Mouse (Mus musculus) heart, adult 10 weeks (tissue): Measurements from ENCODE around the gene Olfr1215. TPM values are rescaled to one million over a fixed set of nuclear protein-coding genes. Genes with fewer than 3 reads are reported as not detected.

Experiments used
- polyA plus RNA-seq: library from polyadenylated mRNA; stranded (reverse); fragments of 350-450 nt; fragmentation: Illumina TruSeq; extraction: RNeasy Lipid Tissue Mini Kit (QIAGEN cat#74804); gene quantifications from one replicate; pipeline ENCODE4 v1.2.3, GENCODE M21; 2014; ENCODE audit warnings: low read depth, low replicate concordance

Gene Olfr1215
- not detected for polyA plus RNA-seq

DNA sequence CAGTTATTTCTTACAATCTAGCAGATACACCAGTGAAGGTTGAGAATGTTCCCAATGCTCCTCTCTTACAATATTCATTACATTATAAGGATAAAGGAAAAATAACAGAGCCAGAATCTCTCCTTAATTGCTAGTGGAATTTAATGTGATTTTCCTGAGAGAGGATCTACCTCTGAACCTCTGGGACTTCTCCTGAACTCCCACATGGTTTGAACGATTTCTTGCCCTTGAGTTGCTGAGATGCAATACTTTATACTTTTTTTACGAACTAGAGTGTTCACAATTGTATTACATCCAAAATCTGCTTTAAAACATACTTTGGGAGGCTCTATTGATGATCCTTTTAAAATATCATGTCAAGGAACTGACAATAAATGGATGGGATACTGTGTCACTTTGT is at the start of gene Olfr1215:
Olfr1215 (minus strand) TSS at position 101 of the 400 bp plus-strand sequence.

DNA sequence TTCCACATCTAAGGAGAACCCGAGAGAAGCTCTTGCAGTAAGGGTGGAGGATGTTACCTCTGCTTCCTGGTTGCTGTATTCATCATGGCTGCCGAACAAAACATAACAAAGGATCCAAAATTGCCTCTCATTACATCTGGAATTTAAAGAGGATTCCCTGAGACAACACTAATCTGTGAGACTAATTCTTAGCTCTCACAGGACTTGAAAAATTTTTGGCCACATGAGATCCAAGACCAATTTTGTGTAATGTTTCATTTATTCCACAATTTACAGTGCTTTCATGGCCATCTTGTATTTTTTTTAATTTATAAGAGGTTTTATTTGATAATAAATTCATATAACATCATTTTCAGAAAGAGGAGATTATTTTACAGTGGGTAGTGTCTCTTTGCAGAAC is 25.2 kb upstream of the Olfr1215 start, which contains the start of gene Olfr1217:
Olfr1217 (minus strand) TSS at position 101 of the 400 bp plus-strand sequence.

DNA sequence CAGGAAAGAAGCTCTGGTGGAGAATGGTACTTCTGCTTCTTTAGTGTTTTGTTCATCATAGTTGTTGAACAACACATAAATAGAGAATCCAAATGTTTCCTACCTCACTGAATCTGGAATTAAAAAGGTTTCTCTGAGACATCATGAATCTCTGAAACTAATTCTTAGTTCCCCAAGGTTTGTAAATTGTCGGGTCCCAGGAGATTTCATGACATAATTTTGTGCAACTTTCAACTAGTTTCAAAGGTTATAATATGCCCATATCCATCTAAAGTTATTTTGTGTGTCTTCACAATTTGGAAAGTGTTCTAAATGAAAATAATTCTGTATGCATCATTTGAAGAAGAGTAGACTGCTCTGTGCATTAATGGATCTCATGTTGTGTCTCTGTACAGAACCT is 11.5 kb upstream of the Olfr1215 start, which contains the start of gene Olfr1216:
Olfr1216 (minus strand) TSS at position 101 of the 400 bp plus-strand sequence.

DNA sequence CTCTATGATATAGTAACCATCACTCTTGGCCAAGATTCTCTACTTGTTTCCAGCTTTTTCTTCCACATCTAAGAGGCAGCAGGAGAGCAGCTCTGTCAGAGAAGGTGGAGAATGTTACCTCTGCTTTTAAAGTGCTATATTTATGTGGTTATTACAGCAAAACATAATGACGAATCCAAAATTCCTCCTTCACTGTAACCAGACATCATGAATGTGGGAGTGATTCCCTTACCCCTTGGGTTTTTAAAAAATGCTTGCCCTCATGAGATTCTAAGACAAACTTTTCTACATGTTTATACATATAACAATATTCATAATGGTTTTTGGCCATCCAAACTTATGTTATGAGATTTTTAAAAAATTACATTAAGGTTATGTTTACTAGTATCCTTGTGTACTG is 14.2 kb downstream of the Olfr1215 start, which contains the start of gene Olfr1214:
Olfr1214 (minus strand) TSS at position 101 of the 400 bp plus-strand sequence.

DNA sequence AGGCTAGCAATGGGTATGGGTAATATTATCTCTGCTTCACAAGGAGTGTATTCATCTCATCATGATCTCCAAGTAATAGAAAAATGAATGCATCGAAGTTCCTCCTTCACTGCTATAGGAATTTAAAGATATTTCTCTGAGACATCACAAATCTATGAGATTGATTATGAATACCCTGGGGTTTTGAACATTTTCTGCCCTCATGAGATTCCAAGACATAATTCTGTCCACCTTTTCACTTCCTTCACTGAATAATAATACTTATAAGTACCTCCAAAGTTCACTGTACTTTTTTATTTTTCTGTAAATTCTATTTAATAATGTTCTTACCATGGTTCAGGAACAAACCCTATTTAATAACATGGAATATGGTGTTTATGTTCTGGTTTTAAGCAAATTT is 26.6 kb downstream of the Olfr1215 start, which contains the start of gene Gm13762:
Gm13762 (minus strand) TSS at position 101 of the 400 bp plus-strand sequence.

DNA sequence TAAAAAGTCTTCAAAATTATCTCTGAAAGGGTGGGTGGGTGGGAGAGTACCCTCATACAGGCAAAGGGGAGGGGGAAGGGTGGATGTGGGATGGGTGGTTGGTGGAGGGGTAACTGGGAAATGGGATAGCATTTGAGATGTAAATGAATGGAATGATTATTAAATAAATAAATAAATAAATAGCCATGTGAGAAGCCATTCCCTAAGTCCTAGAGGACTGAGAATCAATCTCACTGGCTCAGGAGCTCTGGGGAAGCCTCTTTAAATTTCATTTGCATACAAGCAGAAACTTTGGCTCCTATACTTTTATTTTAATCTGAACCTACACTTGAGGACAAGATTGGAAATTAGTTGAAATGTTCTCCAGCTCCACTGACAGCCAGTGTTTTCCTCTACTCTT is 53.1 kb downstream of the Olfr1215 start, which contains the start of gene Olfr1212:
Olfr1212 (plus strand) TSS at position 301 of the 400 bp plus-strand sequence.

Other genes with a start within 250 kb of the Olfr1215 start
- gene Olfr1199, start 246.5 kb downstream of the Olfr1215 start, polyA plus RNA-seq, result not detected
- gene Olfr1200, start 236.5 kb downstream of the Olfr1215 start, polyA plus RNA-seq, result not detected
- not detected for gene Olfr1201, start 213.9 kb downstream of the Olfr1215 start, polyA plus RNA-seq
- gene Olfr1202, start 192.5 kb downstream of the Olfr1215 start, polyA plus RNA-seq, result not detected
- gene Olfr1205, start 177.2 kb downstream of the Olfr1215 start, polyA plus RNA-seq, result not detected
- not detected for gene Olfr1204, start 157.7 kb downstream of the Olfr1215 start, polyA plus RNA-seq
- gene Olfr1206, start 143.7 kb downstream of the Olfr1215 start, polyA plus RNA-seq, result not detected
- gene Olfr1208, start 104.7 kb downstream of the Olfr1215 start, polyA plus RNA-seq, result not detected
- not detected for gene Olfr1209, start 91.8 kb downstream of the Olfr1215 start, polyA plus RNA-seq
- not detected for gene Olfr1211, start 68.9 kb downstream of the Olfr1215 start, polyA plus RNA-seq
- gene Olfr1212, start 53.0 kb downstream of the Olfr1215 start, polyA plus RNA-seq, result not detected
- not detected for gene Gm13762, start 26.7 kb downstream of the Olfr1215 start, polyA plus RNA-seq
- not detected for gene Olfr1214, start 14.3 kb downstream of the Olfr1215 start, polyA plus RNA-seq
- not detected for gene Olfr1216, start 11.4 kb upstream of the Olfr1215 start, polyA plus RNA-seq
- not detected for gene Olfr1217, start 25.1 kb upstream of the Olfr1215 start, polyA plus RNA-seq
- gene Olfr1218, start 54.2 kb upstream of the Olfr1215 start, polyA plus RNA-seq, result not detected
- not detected for gene Olfr1219, start 76.5 kb upstream of the Olfr1215 start, polyA plus RNA-seq
- gene Olfr1220, start 99.9 kb upstream of the Olfr1215 start, polyA plus RNA-seq, result not detected
- not detected for gene Olfr1221, start 110.3 kb upstream of the Olfr1215 start, polyA plus RNA-seq
- gene Olfr1222, start 126.1 kb upstream of the Olfr1215 start, polyA plus RNA-seq, result not detected
- gene Olfr1223, start 144.6 kb upstream of the Olfr1215 start, polyA plus RNA-seq, result not detected
- not detected for gene Olfr1224-ps1, start 157.1 kb upstream of the Olfr1215 start, polyA plus RNA-seq
- not detected for gene Olfr1225, start 167.7 kb upstream of the Olfr1215 start, polyA plus RNA-seq
- not detected for gene Olfr1226, start 193.1 kb upstream of the Olfr1215 start, polyA plus RNA-seq
- gene Olfr1228, start 247.1 kb upstream of the Olfr1215 start, polyA plus RNA-seq, result not detected